Mouse (Mus musculus): ENCODE data around the gene Hcfc1r1. TPM values are rescaled to one million over a fixed set of nuclear protein-coding genes. Genes with fewer than 3 reads are reported as not detected.

Hcfc1r1 gene
- polyA plus RNA-seq, 1 experiment from 2014 or later, result 26.6 TPM

- Histone ChIP-seq H3K27me3 (ENCODE audit: insufficient read depth, low read length) (peaks cover 30% of the 10 kb centered on the region), H3K4me1 (ENCODE audit: insufficient read depth) (0 out of 2 replicates have a peak, but pooled peaks cover 5% of the 10 kb centered on the region), H3K4me3 (ENCODE audit: low read depth, low read length) (peak within 1 kb of the TSS; percentile 33), H3K36me3 (replicated peaks; ENCODE audit: insufficient read depth, low read length) (no peaks in the 10 kb centered on the region), H3K4me2 (ENCODE audit: low read depth, low read length) (peak within 1 kb of the TSS; percentile 49), H3K9me3 (ENCODE audit: low read length) (no peaks in the 10 kb centered on the region), H3K27ac (ENCODE audit: low read depth) (no peak within 1 kb of the TSS), H3K9ac (replicated peaks) (no peak within 1 kb of the TSS; the same call in 1 of the 2 replicates)
- TF ChIP-seq CTCF (IDR thresholded peaks at IDR 0.05; ENCODE audit: low read depth), result peak; percentile 83
- TF ChIP-seq EP300 (IDR thresholded peaks at IDR 0.05; ENCODE audit: low read depth), result no peak
- 7% methylated on average over 26 of the region's 27 CpGs for WGBS (ENCODE audit: insufficient replicate concordance)
- DNase-seq (peak; percentile 74), ATAC-seq (peak; percentile 38; the same call in 1 of the 2 replicates)
Measured at GRCm38 (mm10) chr17:23660117-23660875, 13.1 kb upstream of the Hcfc1r1 start, which contains the start of gene Bicdl2. Gene Bicdl2, plus strand, starts transcription at chr17:23660506.

- H3K4me1 ChIP-seq (ENCODE audit: insufficient read depth), result 0 out of 2 replicates have a peak, but pooled peaks cover 5% of the 10 kb centered on the region
- ATAC-seq (no peak), DNase-seq (no peak)
- 3% methylated on average over 13 of the region's 14 CpGs for WGBS (ENCODE audit: insufficient replicate concordance)
- peak overlapping the region; percentile 49 for H3K4me2 ChIP-seq (ENCODE audit: low read depth, low read length)
- no peak overlapping the region; the same call in 1 of the 2 replicates for H3K9ac ChIP-seq (replicated peaks)
- no peak overlapping the region for H3K27ac ChIP-seq (ENCODE audit: low read depth)
- H3K4me3 ChIP-seq (ENCODE audit: low read depth, low read length), result peak overlapping the region; percentile 33
- no peaks in the 10 kb centered on the region for H3K9me3 ChIP-seq (ENCODE audit: low read length)
- TF ChIP-seq CTCF (IDR thresholded peaks at IDR 0.05; ENCODE audit: low read depth) (no peak), EP300 (IDR thresholded peaks at IDR 0.05; ENCODE audit: low read depth) (no peak)
- no peaks in the 10 kb centered on the region for H3K36me3 ChIP-seq (replicated peaks; ENCODE audit: insufficient read depth, low read length)
- peaks cover 30% of the 10 kb centered on the region for H3K27me3 ChIP-seq (ENCODE audit: insufficient read depth, low read length)
Measured at GRCm38 (mm10) chr17:23660876-23661200, 12.6 kb upstream of the Hcfc1r1 start.

GRCm38 (mm10) chr17:23661526-23661925, 11.9 kb upstream of the Hcfc1r1 start:
- Histone ChIP-seq H3K27ac (ENCODE audit: low read depth) (no peak overlapping the region), H3K27me3 (ENCODE audit: insufficient read depth, low read length) (peaks cover 30% of the 10 kb centered on the region), H3K4me1 (ENCODE audit: insufficient read depth) (0 out of 2 replicates have a peak, but pooled peaks cover 5% of the 10 kb centered on the region), H3K9ac (replicated peaks) (no peak overlapping the region), H3K9me3 (ENCODE audit: low read length) (no peaks in the 10 kb centered on the region), H3K4me2 (ENCODE audit: low read depth, low read length) (no peak overlapping the region; the same call in 1 of the 2 replicates), H3K36me3 (replicated peaks; ENCODE audit: insufficient read depth, low read length) (no peaks in the 10 kb centered on the region), H3K4me3 (ENCODE audit: low read depth, low read length) (no peak overlapping the region)
- ATAC-seq (no peak), DNase-seq (peak; percentile 46)
- TF ChIP-seq EP300 (IDR thresholded peaks at IDR 0.05; ENCODE audit: low read depth) (no peak), CTCF (IDR thresholded peaks at IDR 0.05; ENCODE audit: low read depth) (peak; percentile 65)
- 5% methylated on average over 9 of the region's 9 CpGs for WGBS (ENCODE audit: insufficient replicate concordance)

GRCm38 (mm10) chr17:23664556-23665021, 8.8 kb upstream of the Hcfc1r1 start:
- Histone ChIP-seq H3K4me2 (ENCODE audit: low read depth, low read length) (no peak overlapping the region), H3K4me1 (ENCODE audit: insufficient read depth) (0 out of 2 replicates have a peak, but pooled peaks cover 5% of the 10 kb centered on the region), H3K9ac (replicated peaks) (no peak overlapping the region), H3K9me3 (ENCODE audit: low read length) (no peaks in the 10 kb centered on the region), H3K36me3 (replicated peaks; ENCODE audit: insufficient read depth, low read length) (peaks cover 10% of the 10 kb centered on the region), H3K4me3 (ENCODE audit: low read depth, low read length) (no peak overlapping the region), H3K27me3 (ENCODE audit: insufficient read depth, low read length) (peaks cover 28% of the 10 kb centered on the region), H3K27ac (ENCODE audit: low read depth) (no peak overlapping the region)
- no peak for DNase-seq
- TF ChIP-seq CTCF (IDR thresholded peaks at IDR 0.05; ENCODE audit: low read depth), result peak; percentile 86
- TF ChIP-seq EP300 (IDR thresholded peaks at IDR 0.05; ENCODE audit: low read depth), result no peak
- no peak; the same call in 1 of the 2 replicates for ATAC-seq
- WGBS (ENCODE audit: insufficient replicate concordance), result 20% methylated on average over 5 of the region's 5 CpGs

GRCm38 (mm10) chr17:23665511-23665910, 7.9 kb upstream of the Hcfc1r1 start:
- Histone ChIP-seq H3K36me3 (replicated peaks; ENCODE audit: insufficient read depth, low read length) (peaks cover 15% of the 10 kb centered on the region), H3K4me2 (ENCODE audit: low read depth, low read length) (no peak overlapping the region), H3K9me3 (ENCODE audit: low read length) (no peaks in the 10 kb centered on the region), H3K27ac (ENCODE audit: low read depth) (no peak overlapping the region), H3K4me1 (ENCODE audit: insufficient read depth) (0 out of 2 replicates have a peak, but pooled peaks cover 3% of the 10 kb centered on the region), H3K27me3 (ENCODE audit: insufficient read depth, low read length) (peaks cover 19% of the 10 kb centered on the region), H3K4me3 (ENCODE audit: low read depth, low read length) (no peak overlapping the region), H3K9ac (replicated peaks) (no peak overlapping the region)
- TF ChIP-seq EP300 (IDR thresholded peaks at IDR 0.05; ENCODE audit: low read depth), result no peak
- TF ChIP-seq CTCF (IDR thresholded peaks at IDR 0.05; ENCODE audit: low read depth), result no peak
- ATAC-seq (no peak), DNase-seq (no peak)
- WGBS (ENCODE audit: insufficient replicate concordance), result 84% methylated on average over 14 of the region's 14 CpGs

GRCm38 (mm10) chr17:23670516-23671074, 2.8 kb upstream of the Hcfc1r1 start:
- Histone ChIP-seq H3K9ac (replicated peaks) (no peak overlapping the region), H3K4me1 (ENCODE audit: insufficient read depth) (peaks cover 14% of the 10 kb centered on the region), H3K9me3 (ENCODE audit: low read length) (no peaks in the 10 kb centered on the region), H3K36me3 (replicated peaks; ENCODE audit: insufficient read depth, low read length) (peaks cover 17% of the 10 kb centered on the region), H3K4me3 (ENCODE audit: low read depth, low read length) (no peak overlapping the region), H3K27ac (ENCODE audit: low read depth) (no peak overlapping the region), H3K4me2 (ENCODE audit: low read depth, low read length) (no peak overlapping the region), H3K27me3 (ENCODE audit: insufficient read depth, low read length) (no peaks in the 10 kb centered on the region)
- 83% methylated on average over 7 of the region's 7 CpGs for WGBS (ENCODE audit: insufficient replicate concordance)
- DNase-seq, result no peak
- ATAC-seq, result no peak
- TF ChIP-seq EP300 (IDR thresholded peaks at IDR 0.05; ENCODE audit: low read depth) (no peak), CTCF (IDR thresholded peaks at IDR 0.05; ENCODE audit: low read depth) (no peak)

All from liver, postnatal 0 days (tissue).